8 mouse cellular contexts compared by ENCODE assay signal in the genomic region with DNA sequence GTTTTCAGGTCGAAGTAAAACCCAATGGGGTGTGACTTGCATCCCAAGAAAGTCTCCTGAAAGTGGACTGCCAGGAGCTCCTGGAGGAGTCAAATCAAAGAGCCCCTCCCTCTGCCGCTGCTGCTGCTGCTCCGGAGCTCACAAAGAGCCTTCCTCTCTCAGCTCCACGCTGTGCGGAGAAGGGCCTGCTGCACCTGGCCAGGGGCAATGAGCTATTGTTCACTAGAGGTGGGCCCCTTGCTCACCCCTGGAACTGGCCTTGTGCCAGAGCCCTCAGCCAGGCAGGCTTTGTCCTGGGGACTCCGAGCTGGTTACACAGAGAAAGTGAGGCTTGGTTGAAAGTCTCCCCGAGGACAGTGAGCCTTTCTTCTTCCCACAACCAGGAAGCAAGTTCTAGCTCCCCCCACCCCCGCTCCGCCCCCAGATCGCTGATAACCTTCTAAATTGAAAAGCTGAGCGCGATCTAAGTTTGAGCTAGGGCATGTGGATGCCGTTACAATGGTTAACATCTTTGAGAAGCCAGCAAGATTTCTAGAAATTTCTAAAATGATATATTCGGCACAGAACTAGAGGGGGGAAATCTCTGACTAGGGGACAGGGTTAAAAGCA.
A peak's percentile ranks its signal among the peaks of the same experiment; 100 is the strongest.
DNase-seq lines count a peak whose midpoint lies in the region; ATAC-seq lines count a peak whose summit lies in the region.

No protein-coding gene starts in this region.

- H3K9me3 ChIP-seq in forebrain, embryonic 16.5 days (ENCODE audit: control insufficient read depth, low read length), result no peaks in the 10 kb centered on the region
- no peaks in the 10 kb centered on the region for H3K9me3 ChIP-seq in limb, embryonic 10.5 days (replicated peaks)
- H3K9me3 ChIP-seq in neural tube, embryonic 14.5 days (ENCODE audit: control insufficient read depth, low read length), result no peaks in the 10 kb centered on the region

- peaks cover 23% of the 10 kb centered on the region for H3K4me1 ChIP-seq in forebrain, embryonic 16.5 days (replicated peaks; ENCODE audit: control insufficient read depth, insufficient read depth, low read length)
- H3K4me1 ChIP-seq in limb, embryonic 10.5 days, result peaks cover 45% of the 10 kb centered on the region
- peaks cover 9% of the 10 kb centered on the region; the same call in 1 of the 2 replicates for H3K4me1 ChIP-seq in neural tube, embryonic 14.5 days (ENCODE audit: control insufficient read depth, insufficient read depth, low read length)

- H3K27ac ChIP-seq in forebrain, embryonic 16.5 days (ENCODE audit: low read length), result no peak overlapping the region
- H3K27ac ChIP-seq in limb, embryonic 10.5 days, result peak overlapping the region; percentile 92
- H3K27ac ChIP-seq in neural tube, embryonic 14.5 days (ENCODE audit: low read depth, low read length), result no peak overlapping the region

- WGBS in forebrain, embryonic 16.5 days, result 6% methylated on average over 14 of the region's 14 CpGs
- WGBS in limb, embryonic 10.5 days, result 18% methylated on average over 14 of the region's 14 CpGs
- 6% methylated on average over 14 of the region's 14 CpGs for WGBS in neural tube, embryonic 14.5 days

- no peak overlapping the region for H3K4me3 ChIP-seq in forebrain, embryonic 16.5 days (replicated peaks; ENCODE audit: low read length)
- H3K4me3 ChIP-seq in limb, embryonic 10.5 days, result peak overlapping the region; percentile 14; the same call in 1 of the 2 replicates
- no peak overlapping the region for H3K4me3 ChIP-seq in neural tube, embryonic 14.5 days (ENCODE audit: low read depth, low read length)

- peak overlapping the region; percentile 40 for H3K4me2 ChIP-seq in forebrain, embryonic 16.5 days (ENCODE audit: low read length)
- H3K4me2 ChIP-seq in neural tube, embryonic 14.5 days (ENCODE audit: low read depth, low read length), result peak overlapping the region; percentile 66

- DNase-seq in adrenal gland, postnatal 10 days, result peak; percentile 15
- no peak for DNase-seq in adrenal gland, postnatal 4 days (ENCODE audit: low spot score in 2 of 2)
- DNase-seq in CD4-positive helper T cell, adult 2 months (ENCODE audit: low read depth, low spot score), result peak; percentile 8
- DNase-seq in limb, embryonic 10.5 days (ENCODE audit: low spot score), result peak; percentile 73
- no peak for DNase-seq in MN1 (ENCODE audit: low spot score)

- no peaks in the 10 kb centered on the region for H3K27me3 ChIP-seq in forebrain, embryonic 16.5 days (replicated peaks; ENCODE audit: control insufficient read depth, insufficient read depth, low read length)
- no peaks in the 10 kb centered on the region for H3K27me3 ChIP-seq in limb, embryonic 10.5 days (ENCODE audit: low read depth, poor library complexity, severe bottlenecking)
- no peaks in the 10 kb centered on the region for H3K27me3 ChIP-seq in neural tube, embryonic 14.5 days (ENCODE audit: control insufficient read depth, insufficient read depth, low read length)

- H3K9ac ChIP-seq in forebrain, embryonic 16.5 days (replicated peaks; ENCODE audit: low read depth, low read length), result peak overlapping the region; percentile 38; the same call in 1 of the 2 replicates
- no peak overlapping the region for H3K9ac ChIP-seq in neural tube, embryonic 14.5 days (replicated peaks; ENCODE audit: low read depth, low read length)

- H3K36me3 ChIP-seq in forebrain, embryonic 16.5 days (ENCODE audit: control insufficient read depth, insufficient read depth), result no peaks in the 10 kb centered on the region
- no peaks in the 10 kb centered on the region for H3K36me3 ChIP-seq in limb, embryonic 10.5 days
- no peaks in the 10 kb centered on the region for H3K36me3 ChIP-seq in neural tube, embryonic 14.5 days (ENCODE audit: control insufficient read depth, insufficient read depth, low read length)

- 0 out of 2 replicates have a peak, but pooled peaks have one; percentile 8 for ATAC-seq in forebrain, embryonic 16.5 days
- ATAC-seq in neural tube, embryonic 14.5 days (ENCODE audit: low read depth), result peak; percentile 50
- no peak for ATAC-seq in monocyte, adult 5-6 weeks (replicated peaks; ENCODE audit: insufficient number of reproducible peaks, low FRiP score, low TSS enrichment, poor library complexity, severe bottlenecking)

Comparison
In these comparisons a context has a peak if more than half of its experiments do, and no peak if none do; other contexts are left out.
1. DNase-seq: peak in adrenal gland, postnatal 10 days (single experiment), CD4-positive helper T cell, adult 2 months (single experiment) and limb, embryonic 10.5 days (single experiment); none in adrenal gland, postnatal 4 days (0 of 2) and MN1 (single experiment).